Comparison of ENCODE assay signal across 13 mouse cellular contexts in genomic region chr16:30509340-30509739, GRCm38 (mm10).
"Had no signal": no experiment of that assay in that cellular context is flagged by ENCODE, and none has a peak within 500 bp of the region (broad histone marks: within the 10 kb centered on the region; RNA-seq: fewer than 3 reads in every experiment).

No protein-coding gene starts in this region.

- ATAC-seq: intestine, embryonic 15.5 days had no signal

- H3K27ac ChIP-seq: intestine, embryonic 15.5 days; neural tube, embryonic 15.5 days had no signal

- H3K36me3 ChIP-seq: intestine, embryonic 15.5 days; limb, embryonic 15.5 days had no signal

- DNase-seq: kidney, adult 18-20 months; kidney, postnatal 36 days; layer of hippocampus, postnatal 36 days; lung, embryonic 14.5 days; lung, postnatal 10 days; lung, postnatal 4 days; midbrain, embryonic 14.5 days; right cerebral cortex, adult 18-20 months; thymus, adult 18-20 months; thymus, postnatal 36 days had no signal

- H3K4me3 ChIP-seq: intestine, embryonic 15.5 days had no signal

- H3K9ac ChIP-seq: intestine, embryonic 15.5 days; limb, embryonic 15.5 days; lung, embryonic 14.5 days had no signal

- H3K27me3 ChIP-seq: intestine, embryonic 15.5 days; limb, embryonic 15.5 days; neural tube, embryonic 15.5 days had no signal

- H3K9me3 ChIP-seq: intestine, embryonic 15.5 days; limb, embryonic 15.5 days; neural tube, embryonic 15.5 days had no signal
